Mouse (Mus musculus): ENCODE measurements around the gene R3hdml.

- no peak for TF ChIP-seq CTCF (IDR thresholded peaks at IDR 0.05; ENCODE audit: borderline replicate concordance, insufficient read depth, low read length)
- TF ChIP-seq POLR2A (IDR thresholded peaks at IDR 0.05; ENCODE audit: low read depth, low read length) = no peak
Measured at GRCm38 (mm10) chr2:163450668-163451295, 41.3 kb upstream of the R3hdml start.
